Mouse (Mus musculus): Measurements from ENCODE around the gene Aebp2.

Gene Aebp2

GRCm38 (mm10) chr6:140701259-140701658 is 78.8 kb downstream of the Aebp2 start:
- no peak for DNase-seq

GRCm38 (mm10) chr6:140705132-140705531 is 82.7 kb downstream of the Aebp2 start:
- DNase-seq = no peak

- DNase-seq = no peak
Measured at GRCm38 (mm10) chr6:140706056-140706455, 83.6 kb downstream of the Aebp2 start.

- DNase-seq = no peak
Measured at GRCm38 (mm10) chr6:140708059-140708458, 85.6 kb downstream of the Aebp2 start.

GRCm38 (mm10) chr6:140709415-140710107 is 87.1 kb downstream of the Aebp2 start:
- DNase-seq = peak in 1 of 2 experiments; percentile 35

- peak; percentile 90 for DNase-seq
Measured at GRCm38 (mm10) chr6:140712754-140713153, 90.3 kb downstream of the Aebp2 start.

- peak; percentile 90 to 91 for DNase-seq
Measured at GRCm38 (mm10) chr6:140714905-140715365, 92.5 kb downstream of the Aebp2 start.

- no peak for DNase-seq
Measured at GRCm38 (mm10) chr6:140722058-140722457, 99.6 kb downstream of the Aebp2 start.

All from cerebellum, postnatal 14 days (tissue).